Mouse (Mus musculus) bone marrow, adult 2 months (tissue): ENCODE results near the gene Sppl3.

Source experiments
- CTCF ChIP-seq: fragments of 200-500 bp; IDR thresholded peaks from 2 replicates; pipeline ENCODE4 v1.5.1; 2011; ENCODE audit warnings: low read length, control low read depth; ENCODE audit not compliant: control insufficient read depth, insufficient read depth
- POLR2A ChIP-seq: fragments of 200-500 bp; IDR thresholded peaks from 2 replicates; pipeline ENCODE4 v1.6.1; 2011; ENCODE audit warnings: low read depth, mild to moderate bottlenecking, control low read depth, low read length, borderline replicate concordance; ENCODE audit not compliant: control insufficient read depth

DNA sequence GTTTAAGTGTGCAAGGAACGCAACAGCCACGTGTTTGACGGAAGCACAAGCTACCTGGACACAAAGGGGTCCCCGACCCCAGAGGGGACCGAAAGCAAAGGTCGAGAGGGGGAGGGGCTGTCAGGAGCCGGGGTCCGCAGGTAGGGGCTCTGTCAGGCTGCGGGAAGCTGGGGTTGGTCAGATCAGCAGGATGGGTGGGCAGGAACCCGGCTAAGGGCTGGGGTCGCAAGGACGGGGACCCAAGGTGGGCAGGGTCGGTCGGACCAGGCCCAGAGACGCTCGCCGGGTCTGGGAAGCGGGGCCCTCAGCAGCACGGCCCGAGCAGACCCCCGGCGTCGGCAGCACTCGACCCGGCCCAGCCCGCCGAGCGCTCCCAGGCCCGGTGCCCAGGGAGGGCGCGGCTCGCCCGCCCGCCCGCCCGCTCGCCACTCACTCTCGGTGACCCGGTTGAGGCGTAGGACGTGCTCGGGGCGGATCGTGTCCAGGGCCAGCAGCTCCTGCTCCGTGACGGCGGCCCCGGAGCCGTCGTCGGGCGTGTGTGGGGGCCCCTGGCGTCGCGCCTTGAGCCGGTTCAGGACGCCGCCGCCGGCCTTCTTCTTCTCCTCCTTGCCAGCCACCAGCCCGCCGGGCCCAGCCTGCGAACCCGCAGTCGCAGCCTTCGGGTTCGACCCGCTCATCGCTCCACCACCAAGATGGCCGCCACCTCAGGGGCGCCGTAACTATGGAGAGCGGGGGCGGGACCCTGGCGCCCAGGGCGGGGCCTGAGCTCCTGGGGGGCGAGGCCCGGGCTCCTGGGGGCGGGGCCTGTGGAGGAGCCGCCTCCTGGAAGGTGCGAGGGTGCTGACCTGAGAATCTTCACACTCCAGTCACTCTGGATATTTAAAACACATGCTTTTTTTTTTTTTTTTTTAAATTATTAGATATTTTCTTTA, 123.6 kb downstream of the Sppl3 start, which contains the start of gene Unc119b:
- TF ChIP-seq POLR2A: peak; percentile 34; the same call in 1 of the 2 replicates
- TF ChIP-seq CTCF: no peak
